Mouse (Mus musculus): Measurements from ENCODE around the gene Umad1.

The Umad1 gene

GRCm38 (mm10) chr6:8368198-8368864 is 109.2 kb downstream of the Umad1 start:
- in situ Hi-C loops (cut with MboI): no loop called here

DNA sequence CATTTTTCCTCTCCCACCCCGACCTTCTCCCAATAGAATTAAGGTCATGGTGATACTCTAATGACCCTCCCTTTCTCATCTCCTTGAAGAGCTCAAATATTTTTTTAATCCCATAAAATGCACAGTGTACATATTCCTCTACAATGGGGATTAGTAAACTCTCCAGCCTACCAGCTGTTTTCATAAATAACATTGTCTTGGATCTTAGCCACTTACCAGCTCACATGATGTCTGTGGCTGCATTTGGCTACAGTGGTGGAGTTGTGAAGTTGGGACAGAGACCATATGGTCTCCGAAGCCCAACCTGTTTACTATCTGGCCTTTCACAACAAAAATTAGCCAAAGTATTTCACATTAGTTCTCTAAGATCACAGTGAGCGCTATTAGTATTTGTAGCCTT is 111.5 kb downstream of the Umad1 start:
- in situ Hi-C loops (cut with MboI): no loop called here

GRCm38 (mm10) chr6:8373051-8373450 is 114.0 kb downstream of the Umad1 start:
- in situ Hi-C loops (cut with MboI): no loop called here

- in situ Hi-C loops (cut with MboI): no loop called here
These were observed 114.8 kb downstream of the Umad1 start for GRCm38 (mm10) chr6:8373851-8374250.

- in situ Hi-C loops (cut with MboI): no loop called here
These were observed 115.2 kb downstream of the Umad1 start for GRCm38 (mm10) chr6:8374290-8374689.

GRCm38 (mm10) chr6:8374712-8375111 is 115.6 kb downstream of the Umad1 start:
- in situ Hi-C loops (cut with MboI): no loop called here

DNA sequence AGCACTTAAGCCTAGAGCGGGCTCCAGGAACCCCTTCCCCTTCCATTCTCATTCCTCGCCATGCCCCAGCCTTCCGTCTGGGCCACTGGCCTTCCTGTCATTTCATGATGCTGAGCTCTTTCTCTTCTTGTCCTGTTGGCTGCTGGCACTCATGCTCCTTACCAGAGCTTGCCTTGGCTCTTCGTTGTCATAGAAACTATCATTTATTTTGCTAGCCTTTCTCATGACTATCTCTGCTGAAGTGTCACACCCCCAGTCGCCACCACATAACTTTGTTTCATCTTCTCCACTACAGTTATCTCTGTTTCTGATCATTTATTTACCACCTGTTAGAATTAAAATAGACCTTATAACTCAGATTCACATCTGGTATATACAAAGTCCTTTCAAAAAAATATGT is 117.3 kb downstream of the Umad1 start:
- in situ Hi-C loops (cut with MboI): no loop called here

DNA sequence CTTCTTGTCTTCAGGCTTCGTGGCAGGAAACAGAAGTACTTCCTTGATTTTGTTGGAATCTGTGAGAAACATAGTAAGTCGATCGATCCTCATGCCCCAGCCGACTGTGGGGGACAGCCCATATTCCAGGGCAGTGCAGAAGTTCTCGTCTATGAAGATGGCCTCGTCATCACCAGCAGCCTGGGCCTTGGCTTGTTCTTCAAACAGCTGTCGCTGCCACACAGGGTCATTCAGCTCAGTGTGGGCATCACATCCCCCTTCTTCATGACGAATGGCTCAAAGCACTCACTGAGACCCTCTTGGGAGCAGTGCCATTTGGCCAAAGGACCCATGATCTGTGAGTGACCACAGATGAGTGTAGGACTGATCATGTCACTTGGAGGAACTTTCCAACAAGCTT is 118.6 kb downstream of the Umad1 start:
- in situ Hi-C loops (cut with MboI): no loop called here

DNA sequence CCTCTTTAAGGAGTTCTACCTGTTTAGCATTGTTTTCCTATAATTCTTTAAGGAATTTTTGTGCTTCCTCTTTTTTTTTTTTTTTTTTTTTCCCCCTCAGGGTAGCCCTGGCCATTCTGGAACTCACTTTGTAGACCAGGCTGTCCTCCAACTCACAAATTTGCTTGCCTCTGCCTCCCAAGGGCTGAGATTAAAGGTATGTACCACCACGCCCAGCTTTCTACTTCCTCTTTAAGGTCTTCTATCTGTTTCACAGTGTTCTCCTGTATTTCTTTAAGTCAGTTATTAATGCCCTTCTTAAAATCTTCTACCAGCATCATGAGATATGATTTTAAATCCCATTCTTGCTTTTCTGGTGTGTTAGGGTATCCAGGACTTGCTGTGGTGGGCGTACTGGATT is 130.2 kb downstream of the Umad1 start:
- in situ Hi-C loops (cut with MboI): no loop called here

- in situ Hi-C loops (cut with MboI): no loop called here
These were observed 131.2 kb downstream of the Umad1 start for GRCm38 (mm10) chr6:8390296-8390695.

GRCm38 (mm10) chr6:8390935-8391334 is 131.8 kb downstream of the Umad1 start:
- in situ Hi-C loops (cut with MboI): no loop called here

DNA sequence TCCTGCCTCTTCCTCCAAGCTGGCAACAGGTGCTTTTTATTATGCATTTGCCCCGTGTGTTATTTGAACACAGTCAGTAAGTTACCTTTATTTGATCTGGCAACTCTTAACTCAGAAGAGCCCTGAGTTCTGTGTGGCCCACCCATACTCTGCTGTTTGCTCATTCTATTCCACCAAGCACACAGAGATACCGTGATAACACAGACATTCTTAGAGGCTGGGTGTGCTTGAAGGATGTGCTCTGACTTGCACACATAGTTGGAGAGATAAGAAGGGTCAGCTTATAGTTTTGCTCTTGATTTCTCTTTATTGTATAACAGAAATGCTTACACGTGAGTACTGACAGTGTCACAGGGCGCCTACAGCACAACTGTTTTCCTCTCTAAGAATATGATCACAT is 133.9 kb downstream of the Umad1 start:
- in situ Hi-C loops (cut with MboI): no loop called here

GRCm38 (mm10) chr6:8394044-8394443 is 135.0 kb downstream of the Umad1 start:
- in situ Hi-C loops (cut with MboI): no loop called here

DNA sequence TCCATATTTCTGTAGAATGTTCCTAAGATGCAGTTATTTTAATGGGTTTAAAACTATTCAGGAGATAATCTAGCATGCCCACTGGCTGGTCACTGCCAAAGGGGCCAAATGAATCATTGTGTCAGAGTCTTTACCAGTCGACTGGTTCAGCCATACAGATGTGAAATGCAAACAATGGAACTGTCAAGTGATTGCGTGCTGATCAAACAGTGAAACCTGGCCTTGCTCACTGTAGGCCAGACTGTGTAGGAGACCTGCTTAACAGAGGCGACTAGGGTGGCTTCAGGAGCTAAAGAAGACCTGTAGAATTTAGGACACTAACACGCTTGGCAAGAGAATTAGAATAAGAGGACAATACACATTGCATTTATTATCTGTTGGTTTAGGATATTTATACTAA is 136.0 kb downstream of the Umad1 start:
- in situ Hi-C loops (cut with MboI): no loop called here

GRCm38 (mm10) chr6:8397252-8397651 is 138.2 kb downstream of the Umad1 start:
- in situ Hi-C loops (cut with MboI): no loop called here

DNA sequence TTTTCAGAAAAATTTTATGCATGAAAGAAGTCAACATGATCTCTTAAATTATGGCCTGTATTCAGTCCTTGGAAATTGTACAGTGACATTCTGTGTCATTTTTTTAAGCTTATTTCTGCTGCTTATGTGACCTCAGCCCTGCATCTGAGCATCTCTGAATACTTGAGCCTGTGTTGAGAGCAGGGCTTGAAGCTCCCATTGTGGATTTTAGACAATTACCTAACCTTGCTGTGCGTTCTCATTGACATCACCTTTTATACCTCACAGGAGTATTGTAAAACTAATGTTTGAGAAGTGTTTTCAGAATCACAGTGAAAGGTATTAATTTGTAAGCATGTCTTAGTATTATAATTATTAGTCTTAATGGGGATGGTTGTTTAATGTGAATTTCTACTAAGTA is 140.6 kb downstream of the Umad1 start:
- in situ Hi-C loops (cut with MboI): no loop called here

DNA sequence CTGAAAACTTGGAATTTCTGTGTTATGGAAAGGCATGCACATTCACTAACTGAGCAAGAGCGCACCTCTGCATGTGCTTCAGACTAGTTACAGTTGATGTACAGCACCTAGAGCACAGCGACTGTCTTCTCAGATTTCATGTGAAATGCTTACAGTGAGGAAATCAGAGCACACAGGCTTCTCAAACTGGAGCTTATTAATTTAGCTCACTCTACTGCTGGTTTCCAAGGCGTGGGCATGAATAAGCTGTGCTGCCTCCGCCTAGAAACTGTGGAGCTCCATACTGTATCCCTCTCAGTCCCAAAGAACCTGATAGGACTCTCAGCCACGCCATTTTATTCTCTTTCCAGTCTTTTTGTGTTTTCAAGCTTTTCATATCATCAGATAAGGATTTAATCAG is 144.0 kb downstream of the Umad1 start:
- in situ Hi-C loops (cut with MboI): no loop called here

GRCm38 (mm10) chr6:8405844-8406243 is 146.8 kb downstream of the Umad1 start:
- in situ Hi-C loops (cut with MboI): no loop called here

DNA sequence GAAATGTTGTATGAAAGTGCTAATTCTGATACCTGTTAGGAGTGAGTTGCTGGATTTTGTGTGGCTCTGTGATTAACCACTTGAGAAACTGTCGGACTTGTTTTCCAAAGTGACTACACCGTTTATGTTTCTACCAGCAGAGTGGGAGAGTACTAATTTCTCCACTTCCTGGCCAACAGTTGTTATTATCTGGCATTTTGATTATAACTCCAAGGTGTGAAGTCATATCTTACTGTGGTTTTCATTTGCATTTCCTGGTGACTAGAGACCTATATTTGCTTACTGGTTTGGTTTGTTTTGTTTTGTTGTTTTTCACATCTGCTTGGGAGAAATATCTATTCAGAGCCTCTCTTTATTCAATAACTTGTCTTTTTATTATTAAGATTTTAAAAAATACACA is 149.2 kb downstream of the Umad1 start:
- in situ Hi-C loops (cut with MboI): no loop called here

DNA sequence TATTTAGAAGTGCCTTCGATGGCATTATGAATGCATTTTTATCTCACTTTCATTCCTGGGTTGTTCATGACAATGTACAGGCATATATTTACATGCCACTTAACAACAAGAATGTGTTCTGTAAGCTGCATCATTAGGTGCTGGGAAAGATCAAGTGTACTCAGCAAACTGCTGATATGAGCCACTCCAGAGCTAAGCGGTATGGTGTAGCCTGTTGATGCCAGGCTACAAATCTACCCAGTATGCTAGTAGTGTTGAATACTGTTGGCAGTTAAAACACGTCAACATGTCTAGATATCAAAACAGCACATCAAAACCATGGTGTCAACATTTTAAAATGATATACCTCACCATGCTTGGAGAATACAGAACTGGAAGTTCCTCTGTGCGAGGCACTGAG is 150.8 kb downstream of the Umad1 start:
- in situ Hi-C loops (cut with MboI): no loop called here

- in situ Hi-C loops (cut with MboI): no loop called here
These were observed 153.9 kb downstream of the Umad1 start for GRCm38 (mm10) chr6:8412845-8413598.

DNA sequence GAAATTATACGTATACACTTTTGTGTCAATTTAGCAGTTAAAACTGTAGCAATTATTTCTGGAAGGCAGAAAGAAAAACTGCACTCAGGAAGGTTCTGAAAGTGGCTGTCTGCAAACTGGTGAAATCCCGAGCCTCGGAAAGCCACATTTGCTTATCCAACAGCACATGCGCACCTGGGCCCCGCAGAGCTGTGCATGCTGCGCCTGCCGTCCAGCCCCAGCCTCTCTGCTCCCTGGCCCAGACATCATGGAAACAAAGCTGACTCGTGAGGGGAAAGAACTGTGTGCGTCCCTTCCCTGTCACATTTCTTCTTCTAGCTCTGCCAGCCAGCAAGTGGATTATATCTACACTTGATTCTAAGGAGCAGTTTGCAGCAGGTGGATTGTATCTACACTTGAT is 154.9 kb downstream of the Umad1 start:
- in situ Hi-C loops (cut with MboI): no loop called here

DNA sequence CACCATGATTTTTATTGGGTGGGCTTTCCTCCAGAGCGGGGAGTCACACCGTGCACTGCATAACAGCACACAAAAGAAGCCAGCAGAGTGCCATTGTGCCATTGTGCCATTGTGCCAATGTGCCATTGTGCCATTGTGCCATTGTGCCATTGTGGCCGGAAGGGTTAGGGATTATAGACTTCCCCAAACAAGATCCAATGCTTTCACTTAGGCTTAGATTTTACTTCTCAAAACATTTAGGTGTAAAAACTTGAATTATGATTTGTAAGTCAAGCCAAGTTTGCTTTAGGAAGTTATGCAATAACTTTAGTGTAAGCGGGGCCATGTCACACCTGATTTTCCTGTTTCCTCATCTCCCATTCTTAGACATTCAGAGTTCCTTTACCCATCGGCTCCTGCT is 156.7 kb downstream of the Umad1 start:
- in situ Hi-C loops (cut with MboI): no loop called here

Measured in mature B cell (primary cell).